Mouse (Mus musculus) urinary bladder, postnatal 10 days (tissue): ENCODE data around the gene Kmt2d.

Experiments
- DNase-seq: peaks from one replicate; pipeline ENCODE4 v3.0.0; 2022; ENCODE audit warnings: low spot score

Gene Kmt2d

GRCm38 (mm10) chr15:98797835-98798492, 73.0 kb downstream of the Kmt2d start:
- no peak for DNase-seq

- no peak for DNase-seq
These were observed 74.0 kb downstream of the Kmt2d start for GRCm38 (mm10) chr15:98796803-98797595.

DNA sequence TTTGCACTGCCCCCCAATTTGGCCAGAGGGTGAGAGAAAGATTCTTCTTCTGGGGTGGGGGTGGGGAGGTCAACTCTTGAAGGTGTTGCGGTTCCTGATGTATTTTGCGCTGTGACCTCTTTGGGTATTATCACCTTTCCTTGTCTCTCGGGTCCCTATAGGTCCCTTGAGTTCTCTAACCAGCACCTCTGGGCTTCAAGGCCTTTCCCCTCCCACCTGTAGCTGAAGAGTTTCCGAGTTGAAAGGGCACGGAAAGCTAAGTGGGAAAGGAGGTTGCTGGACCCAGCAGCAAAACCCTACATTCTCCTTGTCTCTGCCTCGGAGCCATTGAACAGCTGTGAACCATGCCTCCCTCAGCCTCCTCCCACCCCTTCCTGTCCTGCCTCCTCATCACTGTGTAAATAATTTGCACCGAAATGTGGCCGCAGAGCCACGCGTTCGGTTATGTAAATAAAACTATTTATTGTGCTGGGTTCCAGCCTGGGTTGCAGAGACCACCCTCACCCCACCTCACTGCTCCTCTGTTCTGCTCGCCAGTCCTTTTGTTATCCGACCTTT, 77.8 kb downstream of the Kmt2d start:
- no peak for DNase-seq

DNA sequence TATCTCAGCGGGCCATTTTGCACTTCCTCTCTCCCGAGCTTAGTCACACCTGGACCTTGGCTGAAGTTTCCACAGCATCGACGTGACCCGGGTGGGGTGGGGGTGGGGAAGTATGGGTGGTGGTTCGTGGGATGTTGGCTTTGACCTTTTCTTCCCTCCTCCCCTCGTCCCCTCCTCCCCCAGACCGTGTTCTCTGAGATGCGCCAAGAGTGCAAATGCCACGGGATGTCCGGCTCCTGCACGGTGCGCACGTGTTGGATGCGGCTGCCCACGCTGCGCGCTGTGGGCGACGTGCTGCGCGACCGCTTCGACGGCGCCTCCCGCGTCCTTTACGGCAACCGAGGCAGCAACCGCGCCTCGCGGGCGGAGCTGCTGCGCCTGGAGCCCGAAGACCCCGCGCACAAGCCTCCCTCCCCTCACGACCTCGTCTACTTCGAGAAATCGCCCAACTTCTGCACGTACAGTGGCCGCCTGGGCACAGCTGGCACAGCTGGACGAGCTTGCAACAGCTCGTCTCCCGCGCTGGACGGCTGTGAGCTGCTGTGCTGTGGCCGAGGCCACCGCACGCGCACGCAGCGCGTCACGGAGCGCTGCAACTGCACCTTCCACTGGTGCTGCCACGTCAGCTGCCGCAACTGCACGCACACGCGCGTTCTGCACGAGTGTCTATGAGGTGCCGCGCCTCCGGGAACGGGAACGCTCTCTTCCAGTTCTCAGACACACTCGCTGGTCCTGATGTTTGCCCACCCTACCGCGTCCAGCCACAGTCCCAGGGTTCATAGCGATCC, 78.6 kb downstream of the Kmt2d start:
- no peak for DNase-seq

- DNase-seq = no peak
These were observed 79.2 kb downstream of the Kmt2d start for GRCm38 (mm10) chr15:98791771-98792170.

DNA sequence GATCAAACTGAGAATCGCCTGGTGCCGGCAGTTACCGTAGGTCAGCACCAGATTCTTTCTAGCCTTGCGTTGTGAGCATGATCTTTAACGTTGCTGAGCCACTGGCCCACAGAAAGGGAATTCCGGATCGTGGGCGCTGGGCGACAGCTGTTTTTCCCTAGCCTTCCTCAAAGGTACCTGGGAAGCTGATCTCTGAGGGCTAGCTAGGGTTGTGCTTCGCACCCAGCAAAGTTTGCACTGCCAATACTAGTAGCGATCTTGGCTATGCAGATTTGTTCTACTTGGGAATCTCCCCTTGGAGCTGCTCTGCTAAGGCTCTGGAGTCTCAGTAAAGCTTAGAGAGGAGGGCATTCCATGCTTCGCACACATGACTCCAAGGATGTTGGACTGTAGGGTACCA, 79.8 kb downstream of the Kmt2d start:
- no peak for DNase-seq

- no peak for DNase-seq
These were observed 80.2 kb downstream of the Kmt2d start for GRCm38 (mm10) chr15:98790761-98791160.

GRCm38 (mm10) chr15:98789661-98790535, 81.1 kb downstream of the Kmt2d start, which contains the start of gene Wnt1:
Wnt1 (plus strand) TSS chr15:98789857.
- no peak for DNase-seq

GRCm38 (mm10) chr15:98788972-98789660, 81.9 kb downstream of the Kmt2d start:
- DNase-seq = no peak

- no peak for DNase-seq
These were observed 83.1 kb downstream of the Kmt2d start for GRCm38 (mm10) chr15:98787930-98788329.

DNA sequence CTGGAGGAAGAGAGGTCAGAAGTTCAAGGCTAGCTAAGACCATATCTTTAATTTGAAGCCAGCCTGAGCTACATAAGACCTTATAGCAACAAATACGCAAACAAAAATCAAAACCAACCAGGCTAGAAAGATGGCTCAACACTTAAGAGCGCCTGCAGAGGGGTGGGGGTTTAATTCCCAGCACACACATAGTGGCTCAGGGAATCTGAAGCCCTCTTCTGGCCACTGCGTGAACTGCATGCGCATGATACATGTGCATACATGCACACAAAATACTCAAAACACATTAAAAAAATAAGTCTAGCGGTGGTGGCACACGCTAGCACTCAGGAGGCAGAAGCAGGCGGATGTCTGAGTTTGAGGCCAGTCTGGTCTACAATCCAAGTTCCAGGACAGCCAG, 85.3 kb downstream of the Kmt2d start:
- DNase-seq = no peak
